Mouse (Mus musculus): ENCODE data around the gene Foxi1. TPM values are rescaled to one million over a fixed set of nuclear protein-coding genes. Genes with fewer than 3 reads are reported as not detected.

Gene Foxi1
- polyA plus RNA-seq, 1 experiment from 2014 or later, result not detected

Other genes starting within 250 kb of the Foxi1 start
- 0.17 and 0.19 TPM in 2 replicates for gene Kcnmb1, start 245.1 kb downstream of the Foxi1 start, polyA plus RNA-seq (2015; fragmentation: Nextera tagmentation; extraction: Ambion mirVana)
- 3.4 and 4.3 TPM in 2 replicates for gene Kcnip1, start 214.9 kb downstream of the Foxi1 start, polyA plus RNA-seq (2015; fragmentation: Nextera tagmentation; extraction: Ambion mirVana)
- 7.2 and 7.4 TPM in 2 replicates for gene Lcp2, start 161.2 kb downstream of the Foxi1 start, polyA plus RNA-seq (2015; fragmentation: Nextera tagmentation; extraction: Ambion mirVana)
- gene 4930469K13Rik, start 109.5 kb downstream of the Foxi1 start, polyA plus RNA-seq (2015; fragmentation: Nextera tagmentation; extraction: Ambion mirVana), result 0.44 TPM in 1 of 2 replicates, not detected in the other
- 0.78 and 0.88 TPM in 2 replicates for gene Fam196b, start 106.7 kb upstream of the Foxi1 start, polyA plus RNA-seq (2015; fragmentation: Nextera tagmentation; extraction: Ambion mirVana)